Mouse (Mus musculus): ENCODE measurements around the gene Srebf1.

Gene Srebf1

DNA sequence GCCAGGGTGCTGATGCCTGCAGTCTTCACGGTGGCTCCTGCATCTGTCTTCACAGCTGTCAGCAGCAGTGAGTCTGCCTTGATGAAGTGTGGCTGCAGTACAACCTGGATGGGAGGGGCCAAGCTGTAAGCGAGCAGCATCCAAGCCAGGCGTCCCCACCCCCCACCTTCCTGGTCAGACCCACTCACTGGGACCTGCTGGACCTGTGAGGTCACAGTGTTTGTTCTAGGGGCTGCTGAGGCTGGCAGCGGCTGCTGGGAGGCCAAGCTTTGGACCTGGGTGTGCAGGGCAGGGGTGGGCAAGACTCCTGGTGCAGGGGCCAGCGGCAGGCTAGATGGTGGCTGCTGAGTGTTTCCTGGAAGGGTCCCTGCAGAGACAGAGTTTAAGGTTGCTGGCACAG is 16.2 kb downstream of the Srebf1 start:
- DNase-seq (ENCODE audit: low read depth, low spot score), result no peak

DNA sequence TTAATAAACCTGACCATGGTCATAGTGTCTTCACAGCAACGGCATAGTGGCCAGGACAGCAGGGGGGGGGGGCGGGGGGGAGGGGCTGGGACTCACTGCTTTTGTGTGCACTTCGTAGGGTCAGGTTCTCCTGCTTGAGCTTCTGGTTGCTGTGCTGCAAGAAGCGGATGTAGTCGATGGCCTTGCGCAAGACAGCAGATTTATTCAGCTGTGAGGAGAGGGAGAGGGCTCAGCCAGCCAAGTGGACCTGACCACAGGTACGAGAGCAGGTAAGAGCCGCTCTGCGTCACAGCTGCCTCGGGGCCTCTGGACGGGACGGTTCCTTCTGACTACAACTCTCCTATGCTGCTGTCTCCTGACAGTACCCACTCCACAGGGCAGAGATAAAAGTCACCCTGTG is 17.4 kb downstream of the Srebf1 start:
- no peak for DNase-seq (ENCODE audit: low read depth, low spot score)

DNA sequence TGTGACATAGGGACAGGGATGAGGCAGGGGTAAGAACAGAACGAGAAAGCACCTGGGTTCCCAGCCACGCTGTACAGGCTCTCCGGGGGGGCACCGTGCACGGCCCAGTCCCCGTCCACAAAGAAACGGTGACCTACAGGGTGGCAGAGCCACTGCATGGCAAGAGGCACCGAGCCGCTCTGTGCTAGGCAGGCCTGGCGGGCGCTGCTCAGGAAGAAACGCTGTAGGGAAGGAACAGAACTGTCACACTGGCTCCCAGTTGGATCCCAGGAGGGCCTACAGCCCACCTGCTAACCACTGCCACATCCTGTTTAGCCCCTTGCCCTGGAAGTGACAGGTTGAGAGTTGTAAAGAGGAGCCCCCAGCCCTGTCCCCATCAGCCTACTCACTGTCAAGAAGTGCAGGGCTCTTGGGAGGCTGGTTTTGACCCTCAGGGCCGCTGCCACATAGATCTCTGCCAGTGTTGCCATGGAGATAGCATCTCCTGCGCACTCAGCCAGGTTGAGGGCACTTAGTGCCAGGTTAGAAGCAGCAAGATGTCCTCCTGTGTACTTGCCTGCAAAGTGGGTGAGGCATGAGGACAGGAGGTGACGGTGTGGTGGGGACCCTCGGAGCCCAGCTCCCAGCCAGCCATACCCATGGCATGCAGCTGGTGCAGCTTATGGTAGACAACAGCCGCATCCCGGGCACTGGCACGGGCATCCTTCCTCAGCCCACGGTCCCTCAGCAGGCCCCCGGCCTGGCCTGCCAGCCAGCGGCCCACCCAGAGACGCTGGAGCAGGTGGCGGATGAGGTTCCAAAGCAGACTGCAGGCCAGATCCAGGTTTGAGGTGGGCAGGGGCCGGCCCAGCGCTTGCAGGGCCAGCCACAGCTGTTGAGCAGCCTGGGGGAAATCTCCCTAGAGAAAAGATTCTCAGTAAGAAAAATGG is 19.4 kb downstream of the Srebf1 start:
- no peak for DNase-seq (ENCODE audit: low read depth, low spot score)

DNA sequence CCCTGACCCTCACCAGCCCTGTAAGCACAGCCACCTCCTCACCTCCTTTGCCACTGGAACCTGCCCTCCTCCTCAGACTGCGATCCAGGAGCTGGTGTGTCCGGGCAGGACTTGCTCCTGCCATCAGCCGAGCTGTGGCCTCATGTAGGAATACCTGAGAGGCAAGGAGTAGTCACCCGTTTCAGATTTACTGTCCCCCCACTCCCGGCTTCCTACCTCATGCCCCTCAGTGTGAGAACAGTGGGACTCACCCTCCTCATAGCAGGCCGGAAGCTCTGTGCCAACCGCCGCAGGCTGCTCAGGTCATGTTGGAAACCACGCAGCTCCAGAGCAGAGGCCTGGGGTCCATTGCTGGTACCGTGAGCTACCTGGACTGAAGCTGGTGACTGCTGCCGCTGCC is 22.0 kb downstream of the Srebf1 start:
- DNase-seq (ENCODE audit: low read depth, low spot score), result no peak

DNA sequence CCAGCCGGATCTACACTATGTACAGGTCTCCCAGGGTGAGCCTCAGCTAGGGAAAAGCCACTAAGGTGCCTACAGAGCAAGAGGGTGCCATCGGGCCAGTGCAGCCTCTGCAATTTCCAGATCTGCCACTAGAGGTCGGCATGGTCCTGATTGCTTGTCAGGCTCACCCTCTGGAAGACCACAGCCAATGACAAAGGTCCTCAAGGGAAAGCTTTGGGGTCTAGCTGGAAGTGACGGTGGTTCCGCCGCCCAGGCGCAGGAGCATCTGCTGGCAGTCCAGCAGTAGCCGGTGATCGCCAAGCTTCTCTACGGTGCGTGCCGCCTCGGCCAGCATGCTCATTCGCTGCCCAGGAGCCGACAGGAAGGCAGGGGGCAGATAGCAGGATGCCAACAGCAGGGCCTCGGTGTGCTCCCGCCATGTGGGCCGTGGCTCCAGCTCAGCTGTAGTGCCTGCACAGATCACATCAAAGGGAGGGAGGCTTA is 22.6 kb downstream of the Srebf1 start:
- no peak for DNase-seq (ENCODE audit: low read depth, low spot score)

DNA sequence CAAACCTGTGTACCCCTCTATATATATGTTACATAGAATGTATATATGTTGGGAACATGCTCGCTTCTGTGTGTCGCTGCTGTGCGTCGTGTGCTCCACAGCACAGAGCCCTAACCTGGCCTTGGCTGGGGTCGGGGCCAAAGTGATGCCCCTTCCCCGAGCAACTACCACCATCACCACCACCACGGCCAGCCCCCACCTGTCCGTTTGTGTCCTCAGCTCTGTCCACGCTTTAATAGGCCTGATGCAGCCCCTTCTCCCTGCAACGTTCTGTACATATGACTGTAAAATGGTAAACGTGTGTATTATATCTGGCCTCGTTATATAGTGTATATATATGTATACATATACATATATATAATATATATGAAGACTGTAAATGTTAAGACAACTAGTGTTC is 23.7 kb downstream of the Srebf1 start:
- no peak for DNase-seq (ENCODE audit: low read depth, low spot score)

DNA sequence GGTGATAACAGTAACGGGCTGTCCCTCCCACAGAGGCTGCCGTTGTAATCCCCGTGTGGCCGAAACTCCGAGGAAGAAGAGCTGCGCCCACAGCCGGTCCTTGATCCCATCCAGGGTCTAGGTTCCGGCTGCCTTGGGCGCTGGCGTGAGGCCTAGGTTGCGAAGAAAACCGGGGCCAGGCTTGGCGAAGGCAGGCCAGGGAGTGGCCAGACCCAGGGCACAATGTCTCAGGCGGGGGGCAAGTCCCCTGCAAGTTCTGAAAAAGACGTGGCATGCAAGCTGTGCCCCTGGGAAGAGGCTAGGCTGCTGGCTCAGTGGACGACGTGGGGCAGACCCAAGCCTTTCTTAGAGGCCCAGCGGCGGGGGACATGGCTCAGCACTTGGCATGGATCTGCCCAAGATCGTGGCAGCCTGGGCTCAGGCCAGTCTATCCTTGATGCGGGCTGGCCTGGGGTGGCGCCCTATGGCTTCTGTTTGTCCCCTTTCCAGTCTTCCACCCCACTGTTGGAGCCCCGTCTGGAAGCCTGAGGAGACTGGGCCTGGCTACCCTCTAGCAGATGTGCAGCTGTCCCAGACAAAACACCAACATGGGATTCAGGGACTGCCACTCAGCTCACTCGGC is 24.3 kb downstream of the Srebf1 start:
- no peak for DNase-seq (ENCODE audit: low read depth, low spot score)

DNA sequence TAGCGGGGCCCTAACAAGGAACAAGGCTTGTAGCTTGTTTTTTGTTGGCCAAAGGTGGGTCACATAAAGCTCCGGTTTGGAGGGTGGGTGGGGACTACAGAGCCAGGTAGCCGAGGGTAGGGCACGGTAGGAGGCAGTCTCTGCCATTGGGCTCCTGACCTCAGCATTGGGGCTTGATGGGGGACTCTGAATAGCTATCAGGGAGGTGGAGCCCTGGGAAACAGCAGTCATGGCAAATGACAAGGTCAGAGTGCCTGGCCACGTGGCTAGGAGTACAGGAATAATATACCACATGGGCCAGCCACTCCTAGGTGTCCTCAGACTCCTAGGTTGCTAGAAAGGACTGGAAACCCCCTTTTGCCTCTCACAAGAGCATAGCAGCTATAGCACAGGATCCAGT is 26.0 kb downstream of the Srebf1 start:
- no peak for DNase-seq (ENCODE audit: low read depth, low spot score)

DNA sequence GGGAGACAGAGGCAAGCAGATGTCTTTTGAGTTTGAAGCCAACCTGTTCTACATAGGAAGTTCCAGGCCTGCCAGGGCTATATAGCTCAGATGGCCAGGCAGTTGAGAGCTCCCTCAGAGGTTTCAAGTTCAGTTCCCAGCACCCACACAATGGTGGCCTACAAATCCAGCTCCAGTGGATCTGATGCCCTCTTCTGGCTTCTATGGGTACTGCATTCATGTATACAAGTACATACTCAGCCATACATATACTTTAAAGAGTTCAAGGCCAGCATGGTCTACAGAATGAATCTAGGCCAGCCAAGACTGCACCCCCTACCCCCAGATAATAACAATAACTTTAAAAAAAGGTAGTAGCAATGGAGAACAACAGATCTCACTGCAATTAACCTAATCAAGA is 27.3 kb downstream of the Srebf1 start:
- DNase-seq (ENCODE audit: low read depth, low spot score), result no peak

DNA sequence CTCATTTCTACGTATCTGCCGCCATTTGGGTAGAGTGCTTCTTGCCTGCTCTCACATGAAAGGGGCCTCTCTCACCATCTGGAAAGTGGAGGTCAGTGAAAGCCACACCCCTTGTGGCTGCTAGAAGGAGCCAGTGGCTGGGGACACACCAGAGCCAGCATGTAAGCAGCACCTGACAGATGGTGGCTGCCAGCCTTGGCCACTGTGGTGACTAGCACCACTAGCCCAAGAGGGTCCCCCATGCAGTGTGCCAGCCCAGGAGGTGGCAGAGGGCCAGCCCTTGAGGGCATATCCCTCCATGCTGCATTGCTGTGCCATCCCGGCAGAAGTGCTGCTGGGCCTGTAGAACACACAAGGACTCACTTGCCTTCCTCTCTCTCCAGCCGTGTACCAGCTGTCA is 28.8 kb downstream of the Srebf1 start:
- DNase-seq (ENCODE audit: low read depth, low spot score), result no peak

DNA sequence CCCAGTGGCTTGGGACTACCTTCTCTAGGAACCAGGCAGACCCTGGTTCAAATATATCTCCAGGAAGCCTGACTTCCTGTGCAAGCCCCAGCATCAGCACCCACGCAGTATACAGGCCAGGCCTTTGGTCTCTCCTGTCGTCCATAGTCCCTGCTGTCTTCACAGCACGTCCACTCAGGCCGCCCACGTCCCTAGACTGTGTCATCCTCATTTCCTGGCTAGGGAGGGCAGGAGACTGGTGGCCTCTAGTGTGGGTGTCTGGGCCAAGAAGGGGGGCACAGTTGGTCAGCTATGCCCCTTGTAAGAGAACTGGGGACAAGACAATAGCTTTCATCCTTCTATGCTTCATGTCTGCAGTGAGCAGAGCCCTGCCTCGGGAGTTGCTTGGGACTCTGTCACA is 29.8 kb downstream of the Srebf1 start:
- DNase-seq (ENCODE audit: low read depth, low spot score), result no peak

DNA sequence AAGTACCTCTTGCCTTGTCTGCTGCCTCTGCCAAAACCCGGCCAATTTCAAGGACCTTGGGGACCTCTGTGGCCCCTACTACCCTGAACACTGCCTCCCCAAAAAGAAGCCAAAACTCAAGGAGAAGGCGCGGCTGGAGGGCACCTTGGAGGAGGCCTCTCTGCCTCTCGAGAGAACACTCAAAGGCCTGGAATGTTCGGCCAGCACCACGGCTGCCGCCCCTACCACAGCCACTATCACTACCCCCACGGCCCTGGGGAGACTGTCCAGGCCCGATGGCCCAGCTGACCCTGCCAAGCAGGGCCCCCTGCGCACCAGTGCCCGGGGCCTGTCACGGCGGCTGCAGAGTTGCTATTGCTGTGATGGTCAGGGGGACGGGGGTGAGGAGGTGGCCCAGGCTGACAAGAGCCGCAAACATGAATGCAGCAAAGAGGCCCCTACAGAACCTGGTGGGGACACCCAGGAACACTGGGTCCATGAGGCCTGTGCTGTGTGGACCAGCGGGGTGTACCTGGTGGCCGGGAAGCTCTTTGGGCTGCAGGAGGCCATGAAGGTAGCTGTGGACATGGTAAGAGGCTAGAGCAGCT is 32.2 kb downstream of the Srebf1 start:
- DNase-seq (ENCODE audit: low read depth, low spot score), result no peak

DNA sequence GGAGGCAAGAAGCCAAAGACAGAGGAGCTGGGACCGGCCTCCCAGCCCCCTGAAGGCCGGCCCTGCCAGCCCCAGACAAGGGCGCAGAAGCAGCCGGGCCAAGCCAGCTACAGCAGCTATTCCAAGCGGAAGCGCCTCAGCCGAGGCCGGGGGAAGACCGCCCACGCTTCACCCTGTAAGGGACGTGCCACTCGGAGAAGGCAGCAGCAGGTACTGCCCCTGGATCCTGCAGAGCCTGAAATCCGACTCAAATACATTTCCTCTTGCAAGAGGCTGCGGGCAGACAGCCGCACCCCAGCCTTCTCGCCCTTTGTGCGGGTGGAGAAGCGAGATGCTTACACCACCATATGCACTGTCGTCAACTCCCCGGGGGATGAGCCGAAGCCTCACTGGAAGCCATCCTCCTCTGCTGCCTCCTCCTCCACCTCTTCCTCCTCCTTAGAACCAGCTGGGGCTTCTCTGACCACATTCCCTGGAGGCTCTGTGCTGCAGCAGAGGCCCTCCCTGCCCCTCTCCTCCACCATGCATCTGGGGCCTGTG is 32.8 kb downstream of the Srebf1 start:
- DNase-seq (ENCODE audit: low read depth, low spot score), result no peak

DNA sequence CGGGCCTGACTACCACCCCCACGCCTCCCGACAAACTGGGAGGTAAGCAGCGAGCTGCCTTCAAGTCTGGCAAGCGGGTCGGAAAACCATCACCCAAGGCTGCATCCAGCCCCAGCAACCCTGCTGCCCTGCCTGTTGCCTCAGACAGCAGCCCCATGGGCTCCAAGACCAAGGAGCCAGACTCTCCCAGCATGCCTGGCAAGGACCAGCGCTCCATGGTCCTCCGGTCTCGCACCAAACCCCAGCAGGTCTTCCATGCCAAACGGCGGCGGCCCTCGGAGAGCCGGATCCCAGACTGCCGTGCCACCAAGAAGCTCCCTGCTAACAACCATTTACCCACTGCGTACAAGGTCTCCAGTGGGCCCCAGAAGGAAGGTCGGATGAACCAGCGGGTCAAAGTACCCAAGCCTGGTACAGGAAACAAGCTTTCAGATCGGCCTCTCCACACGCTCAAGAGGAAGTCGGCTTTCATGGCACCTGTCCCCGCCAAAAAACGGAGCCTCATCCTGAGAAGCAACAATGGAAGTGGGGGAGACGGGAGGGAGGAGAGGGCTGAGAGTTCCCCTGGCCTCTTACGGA is 34.0 kb downstream of the Srebf1 start:
- DNase-seq (ENCODE audit: low read depth, low spot score), result no peak

DNA sequence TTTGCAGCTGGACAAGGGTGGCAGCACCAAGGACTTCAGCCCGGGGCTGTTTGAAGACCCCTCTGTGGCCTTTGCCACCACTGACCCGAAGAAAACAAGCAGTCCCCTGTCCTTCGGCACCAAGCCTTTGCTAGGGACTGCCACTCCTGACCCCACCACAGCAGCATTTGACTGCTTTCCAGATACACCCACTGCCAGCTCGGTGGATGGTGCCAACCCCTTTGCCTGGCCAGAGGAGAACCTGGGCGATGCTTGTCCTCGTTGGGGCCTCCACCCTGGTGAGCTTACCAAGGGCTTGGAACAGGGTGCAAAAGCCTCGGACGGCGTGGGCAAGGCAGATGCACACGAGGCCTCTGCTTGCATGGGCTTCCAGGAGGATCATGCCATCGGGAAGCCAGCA is 35.3 kb downstream of the Srebf1 start:
- no peak for DNase-seq (ENCODE audit: low read depth, low spot score)

DNA sequence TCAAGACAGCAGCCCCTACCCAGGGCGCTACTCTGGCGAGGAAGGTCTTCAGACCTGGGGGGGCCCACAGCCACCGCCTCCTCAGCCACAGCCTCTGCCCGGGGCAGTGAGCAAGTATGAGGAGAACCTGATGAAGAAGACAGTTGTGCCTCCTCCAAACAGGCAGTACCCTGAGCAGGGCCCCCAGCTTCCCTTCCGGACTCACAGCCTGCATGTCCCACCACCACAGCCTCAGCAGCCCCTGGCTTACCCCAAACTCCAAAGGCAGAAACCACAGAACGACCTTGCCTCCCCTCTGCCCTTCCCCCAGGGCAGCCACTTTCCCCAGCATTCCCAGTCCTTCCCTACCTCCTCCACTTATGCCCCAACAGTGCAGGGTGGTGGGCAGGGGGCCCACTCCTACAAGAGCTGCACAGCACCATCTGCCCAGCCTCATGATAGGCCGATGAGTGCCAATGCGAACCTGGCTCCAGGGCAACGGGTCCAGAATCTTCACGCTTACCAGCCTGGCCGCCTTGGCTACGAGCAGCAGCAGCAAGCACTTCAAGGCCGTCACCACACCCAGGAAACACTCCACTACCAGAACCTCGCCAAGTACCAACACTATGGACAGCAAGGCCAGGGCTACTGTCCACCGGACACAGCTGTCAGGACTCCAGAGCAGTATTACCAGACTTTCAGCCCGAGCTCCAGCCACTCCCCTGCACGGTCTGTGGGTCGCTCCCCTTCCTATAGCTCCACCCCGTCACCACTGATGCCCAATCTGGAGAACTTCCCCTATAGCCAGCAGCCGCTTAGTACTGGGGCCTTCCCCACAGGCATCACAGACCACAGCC is 36.8 kb downstream of the Srebf1 start:
- DNase-seq (ENCODE audit: low read depth, low spot score), result no peak

DNA sequence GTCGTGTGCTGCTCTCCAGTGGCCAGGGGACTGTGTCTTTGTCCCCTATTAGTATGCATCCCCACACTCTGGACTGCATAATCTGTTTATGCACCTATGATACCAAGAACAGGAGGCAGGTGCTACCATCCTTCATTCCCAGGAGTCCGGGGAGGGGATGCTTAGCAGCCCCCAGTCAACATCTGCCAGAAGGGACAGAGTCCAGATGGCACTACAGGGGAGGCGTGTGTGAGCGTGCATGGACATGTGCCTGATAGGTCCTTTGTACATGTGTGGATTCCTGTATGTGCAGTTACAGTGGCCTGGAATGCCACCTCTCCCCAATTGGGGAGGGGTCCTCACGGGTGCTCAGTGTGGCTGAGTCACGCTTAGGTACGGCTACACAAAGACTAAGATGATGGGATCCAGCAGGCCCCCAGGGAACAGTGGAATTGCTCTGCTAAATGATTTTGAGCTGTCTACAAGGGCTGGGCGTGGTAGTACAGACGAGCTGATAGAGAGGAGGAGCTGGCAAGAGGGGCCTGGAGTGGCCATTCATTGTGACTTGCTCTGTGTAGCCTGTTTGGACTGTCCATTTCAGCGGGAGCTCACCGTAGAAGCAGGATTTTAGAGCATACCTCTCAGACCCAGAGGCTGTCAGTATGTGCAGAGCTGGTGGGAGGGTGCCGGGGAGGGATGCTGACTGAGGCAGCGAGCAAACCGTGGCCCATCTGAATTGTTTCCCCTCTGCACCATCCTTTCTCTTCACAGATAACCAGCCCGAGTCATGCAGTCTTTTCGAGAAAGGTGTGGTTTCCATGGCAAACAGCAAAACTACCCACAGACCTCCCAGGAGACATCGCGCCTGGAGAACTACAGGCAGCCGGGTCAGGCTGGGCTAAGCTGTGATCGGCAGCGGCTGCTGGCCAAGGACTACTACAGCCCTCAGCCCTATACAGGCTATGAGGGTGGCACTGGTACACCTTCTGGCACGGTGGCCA is 37.7 kb downstream of the Srebf1 start:
- peak; percentile 64 for DNase-seq (ENCODE audit: low read depth, low spot score)

DNA sequence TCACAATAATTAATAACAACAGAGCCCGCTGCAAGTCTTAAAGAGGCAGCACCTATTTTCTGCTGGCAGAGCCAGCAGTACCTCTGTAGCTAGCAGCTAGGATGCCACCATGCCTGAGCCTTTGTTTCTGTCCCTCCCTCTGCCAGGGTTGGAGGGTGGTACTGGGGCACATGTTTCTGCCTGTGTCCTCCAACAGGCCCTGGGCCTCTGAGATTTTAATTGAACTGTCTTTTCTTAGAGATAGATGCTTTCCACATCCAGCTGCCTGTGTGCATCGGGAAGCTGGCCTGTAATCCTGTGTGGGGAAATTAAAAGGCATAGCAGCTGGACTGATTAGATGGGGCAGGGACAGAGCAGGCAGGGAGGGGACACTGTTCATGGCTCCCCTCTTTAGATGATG is 39.6 kb downstream of the Srebf1 start:
- no peak for DNase-seq (ENCODE audit: low read depth, low spot score)

DNA sequence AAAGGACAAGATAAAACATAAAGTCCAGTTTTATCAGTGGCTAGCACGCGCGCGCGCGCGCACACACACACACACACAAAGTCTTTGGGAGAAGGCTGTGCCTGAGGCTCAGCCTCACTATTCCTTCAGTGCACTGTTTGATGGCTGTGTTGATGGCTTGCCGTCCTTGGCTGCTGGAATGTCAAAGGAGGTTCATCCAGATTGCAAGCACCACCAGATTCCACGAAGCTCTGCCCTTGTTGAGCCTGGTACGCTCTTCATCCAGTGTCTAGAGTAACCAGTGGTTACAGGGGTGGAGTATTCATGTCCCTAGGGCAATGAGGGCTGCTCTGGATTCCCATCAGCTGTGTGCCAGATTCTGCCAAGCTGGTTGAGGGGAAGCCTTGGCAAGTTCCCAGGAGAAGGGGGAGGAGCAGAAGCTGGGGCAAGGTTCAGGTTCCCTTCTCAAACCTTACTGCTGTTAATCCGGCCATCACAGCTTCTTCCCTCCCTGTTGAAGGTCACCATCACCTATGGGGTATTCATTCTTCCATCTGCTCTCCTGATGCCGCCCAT is 40.2 kb downstream of the Srebf1 start:
- DNase-seq (ENCODE audit: low read depth, low spot score), result no peak

DNA sequence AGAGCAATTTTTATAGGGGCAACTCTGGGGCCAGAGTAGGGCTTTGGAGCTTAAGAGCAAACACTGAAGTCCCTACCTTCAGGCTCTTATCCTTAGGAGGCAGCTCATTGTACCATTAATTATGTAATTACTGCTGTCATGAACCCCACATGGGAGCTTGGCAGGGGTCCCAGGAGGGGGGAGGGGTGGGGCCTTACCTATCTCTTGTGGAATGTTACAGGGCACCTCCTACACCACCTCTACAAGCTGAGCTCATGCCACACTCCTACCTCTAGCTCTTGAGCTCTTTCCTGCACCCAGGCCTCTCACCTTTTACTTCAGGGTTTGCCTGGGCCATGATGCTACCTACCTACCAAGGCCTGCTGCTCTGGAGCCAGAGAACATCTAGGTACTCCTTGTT is 43.9 kb downstream of the Srebf1 start:
- DNase-seq (ENCODE audit: low read depth, low spot score), result no peak

All from telencephalon, adult 2 months (tissue).